Mouse (Mus musculus) midbrain, postnatal 0 days (tissue): ENCODE data around the gene Unc5cl. TPM values are rescaled to one million over a fixed set of nuclear protein-coding genes. Genes with fewer than 3 reads are reported as not detected.

Experiments used
- ATAC-seq: fragments of 200-750 bp; cut with Nextera tagmentation; 2 replicates; pipeline ENCODE4 v1.8.0; 2017; ENCODE audit warnings: moderate number of reproducible peaks, mild to moderate bottlenecking, moderate TSS enrichment, moderate library complexity; ENCODE audit not compliant: low FRiP score
- DNase-seq: peaks from one replicate; pipeline ENCODE4 v3.0.0-alpha.2; 2015; ENCODE audit warnings: low spot score
- H3K27ac ChIP-seq: fragments of 300-500 bp; sonication (generic); 2 replicates; pipeline ENCODE4 v1.5.1; 2014; ENCODE audit warnings: low read depth, mild to moderate bottlenecking, low read length, mixed read lengths
- H3K27me3 ChIP-seq: fragments of 300-500 bp; sonication (generic); 2 replicates; pipeline ENCODE4 v1.6.1; 2014; ENCODE audit warnings: low read length, control low read depth, mixed read lengths; ENCODE audit not compliant: insufficient read depth
- H3K36me3 ChIP-seq: fragments of 300-500 bp; sonication (generic); 2 replicates; pipeline ENCODE4 v1.6.1; 2014; ENCODE audit warnings: low read length, control low read depth, mixed read lengths; ENCODE audit not compliant: insufficient read depth
- H3K4me1 ChIP-seq: fragments of 300-500 bp; sonication (generic); 2 replicates; pipeline ENCODE4 v1.6.1; 2014; ENCODE audit warnings: mild to moderate bottlenecking, control low read depth, antibody characterized with exemption, low read length, mixed read lengths; ENCODE audit not compliant: insufficient read depth
- H3K4me2 ChIP-seq: fragments of 300-500 bp; sonication (generic); 2 replicates; pipeline ENCODE4 v1.6.1; 2014; ENCODE audit warnings: low read depth, mild to moderate bottlenecking, low read length, mixed read lengths; ENCODE audit not compliant: poor library complexity, severe bottlenecking
- H3K4me3 ChIP-seq: fragments of 300-500 bp; sonication (generic); 2 replicates; pipeline ENCODE4 v1.5.1; 2014; ENCODE audit warnings: low read depth, mild to moderate bottlenecking, low read length, moderate library complexity
- H3K9ac ChIP-seq: fragments of 300-500 bp; sonication (generic); replicated peaks from 2 replicates; pipeline ENCODE4 v1.6.1; 2014; ENCODE audit warnings: mild to moderate bottlenecking, low read length, moderate library complexity, mixed read lengths; ENCODE audit not compliant: poor library complexity, severe bottlenecking
- H3K9me3 ChIP-seq: fragments of 300-500 bp; sonication (generic); 2 replicates; pipeline ENCODE4 v1.6.1; 2016; ENCODE audit warnings: low read length, control low read depth
- CTCF ChIP-seq: IDR thresholded peaks from 2 replicates; pipeline ENCODE4 v1.5.1; 2016; ENCODE audit warnings: antibody characterized with exemption, mild to moderate bottlenecking
- WGBS: fragments of 180-500 bp; shearing (Covaris S2); extraction: QIAGEN DNeasy Blood & Tissue Kit; methylation state at CpG from one replicate; pipeline ENCODE4 v1.1.7; 2014; 5-methylcytosine and 5-hydroxymethylcytosine counted together
- polyA plus RNA-seq: library from polyadenylated mRNA; unstranded; fragments of >200 nt; fragmentation: Nextera tagmentation; extraction: Ambion mirVana; gene quantifications from 2 replicates; pipeline ENCODE4 v1.2.1, GENCODE M21; 2015
- total RNA-seq: library from RNA; depleted of rRNA; stranded (reverse); fragments of >200 nt; gene quantifications from 2 replicates; pipeline ENCODE4 v1.2.3, GENCODE M21; 2014; rRNA removed

Gene Unc5cl
- total RNA-seq (0.19 and 0.49 TPM in 2 replicates), polyA plus RNA-seq (0.06 and 0.32 TPM in 2 replicates)

DNA sequence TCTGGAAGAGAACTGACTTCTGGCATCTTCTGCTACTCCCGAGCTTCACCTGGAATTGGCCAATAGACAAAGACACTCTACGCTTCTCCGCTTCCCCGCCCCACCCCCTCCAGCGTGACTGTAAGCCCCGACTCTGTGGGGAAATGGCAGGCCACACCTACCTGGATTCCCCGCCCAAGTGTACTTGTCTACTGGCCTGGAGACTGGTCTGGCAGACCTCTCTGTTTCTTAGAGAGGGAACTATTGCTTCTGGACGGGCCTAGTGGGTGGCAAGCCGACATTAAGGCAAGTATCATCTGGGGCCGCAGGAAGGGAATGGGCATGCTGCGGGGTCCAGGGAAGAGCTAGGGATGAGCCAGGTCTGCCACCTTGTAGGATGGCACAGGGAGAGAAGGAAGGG, at the start of gene Unc5cl:
Gene Unc5cl (plus strand): TSS at position 214 of the 400 bp plus-strand sequence.
- TF ChIP-seq CTCF = no peak
- Histone ChIP-seq H3K27me3 (no peaks in the 10 kb centered on the region), H3K9ac (no peak within 1 kb of the TSS), H3K4me2 (no peak within 1 kb of the TSS), H3K9me3 (no peaks in the 10 kb centered on the region), H3K4me1 (no peaks in the 10 kb centered on the region), H3K36me3 (no peaks in the 10 kb centered on the region), H3K27ac (no peak within 1 kb of the TSS), H3K4me3 (no peak within 1 kb of the TSS)
- no peak for DNase-seq
- 70% methylated on average over 11 of the region's 11 CpGs for WGBS
- ATAC-seq = no peak

- H3K27ac ChIP-seq = no peak overlapping the region
- DNase-seq = no peak
These were observed 47.5 kb upstream of the Unc5cl start for GRCm38 (mm10) chr17:48407154-48407553.

DNA sequence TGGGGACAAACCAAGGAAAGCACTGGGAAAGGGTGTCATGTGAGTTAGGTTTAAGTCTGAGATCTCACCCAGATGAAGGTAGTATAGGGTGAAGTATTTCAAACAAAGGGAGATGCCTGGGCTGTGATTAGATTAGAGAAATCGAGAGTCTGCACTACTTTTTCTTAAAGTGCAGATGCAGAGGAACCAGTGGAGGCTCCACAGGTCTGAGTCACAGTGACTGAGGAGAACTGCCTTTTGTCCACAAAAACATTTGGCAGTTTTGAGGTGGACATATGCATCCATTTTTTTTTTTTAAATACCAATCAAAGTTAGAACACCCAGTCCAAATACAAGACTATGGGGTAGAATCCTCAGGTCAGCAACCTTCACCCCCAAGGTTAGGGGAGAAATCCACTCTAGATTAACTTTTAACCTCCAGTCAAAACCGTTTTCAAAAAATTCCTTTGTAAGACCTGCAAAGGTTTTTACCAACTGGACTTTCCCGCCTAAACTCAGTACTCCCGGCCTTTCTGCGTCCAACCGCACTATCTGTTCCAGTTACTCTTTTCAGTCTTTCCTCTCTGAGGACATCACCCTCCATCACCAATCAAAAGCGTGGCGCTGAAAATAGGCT, 46.7 kb upstream of the Unc5cl start:
- DNase-seq = no peak
- no peaks in the 10 kb centered on the region for H3K27me3 ChIP-seq
- H3K36me3 ChIP-seq = no peaks in the 10 kb centered on the region
- H3K4me1 ChIP-seq = no peaks in the 10 kb centered on the region
- H3K27ac ChIP-seq = peak overlapping the region; percentile 99
- H3K9ac ChIP-seq = peak overlapping the region; percentile 96
- 9% methylated on average over 8 of the region's 8 CpGs for WGBS
- H3K9me3 ChIP-seq = no peaks in the 10 kb centered on the region
- H3K4me2 ChIP-seq = peak overlapping the region; percentile 78
- H3K4me3 ChIP-seq = peak overlapping the region; percentile 83
- no peak for ATAC-seq
- TF ChIP-seq CTCF = no peak

More at GRCm38 (mm10) chr17:48407154-48407553, 47.5 kb upstream of the Unc5cl start:
- WGBS = 88% methylated on average over 4 of the region's 4 CpGs
- no peak for TF ChIP-seq CTCF
- no peak overlapping the region for H3K4me3 ChIP-seq
- H3K9ac ChIP-seq = no peak overlapping the region
- no peaks in the 10 kb centered on the region for H3K27me3 ChIP-seq
- H3K36me3 ChIP-seq = no peaks in the 10 kb centered on the region
- H3K4me2 ChIP-seq = no peak overlapping the region
- no peak for ATAC-seq
- no peaks in the 10 kb centered on the region for H3K4me1 ChIP-seq
- H3K9me3 ChIP-seq = no peaks in the 10 kb centered on the region

DNA sequence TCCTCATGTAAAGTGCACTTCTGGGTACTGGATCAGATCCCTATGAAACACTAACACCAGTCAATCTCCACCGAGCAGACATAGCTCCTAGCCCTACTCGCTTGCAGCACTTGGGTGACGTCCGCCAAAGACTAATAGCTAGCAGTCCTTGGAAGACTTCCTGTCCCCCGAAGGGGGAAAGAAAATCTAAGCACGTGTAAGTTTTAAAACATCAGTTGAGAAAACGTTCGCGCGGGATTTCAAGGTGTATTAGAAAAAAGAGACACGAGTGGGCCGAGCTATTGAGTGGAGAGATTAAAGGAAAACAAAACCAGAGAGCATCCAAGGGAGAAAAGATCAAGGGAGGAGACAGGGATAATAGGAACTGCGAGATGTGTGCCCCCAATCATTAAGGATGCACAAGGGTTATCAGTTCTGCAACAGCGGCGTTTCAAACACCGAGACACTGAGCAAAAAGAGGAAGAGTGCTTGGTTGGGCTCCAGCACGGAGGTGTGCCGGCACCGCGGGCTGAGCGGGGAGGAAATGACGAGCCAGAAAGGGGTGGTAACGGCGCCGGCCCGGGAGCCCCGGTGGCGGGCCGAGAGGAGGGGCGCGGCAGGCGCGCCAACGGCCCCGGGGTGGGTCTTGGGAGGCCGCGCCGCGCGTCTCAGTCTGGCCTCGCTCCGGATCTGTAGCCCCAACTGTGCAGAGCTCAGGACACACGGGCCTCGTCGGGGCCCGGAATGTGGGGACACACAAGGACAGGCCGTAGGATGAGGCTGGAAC, 46.0 kb upstream of the Unc5cl start:
- Histone ChIP-seq H3K4me1 (no peaks in the 10 kb centered on the region), H3K36me3 (no peaks in the 10 kb centered on the region), H3K4me3 (peak overlapping the region; percentile 83), H3K9ac (peak overlapping the region; percentile 96), H3K27ac (peak overlapping the region; percentile 99), H3K4me2 (peak overlapping the region; percentile 78), H3K9me3 (no peaks in the 10 kb centered on the region), H3K27me3 (no peaks in the 10 kb centered on the region)
- ATAC-seq (peak; percentile 17), DNase-seq (peak; percentile 72)
- no peak for TF ChIP-seq CTCF
- WGBS = 2% methylated on average over 29 of the region's 47 CpGs

- H3K4me3 ChIP-seq = peak within 1 kb of the TSS; percentile 83
- ATAC-seq = peak; percentile 97
- peak within 1 kb of the TSS; percentile 96 for H3K9ac ChIP-seq
- H3K36me3 ChIP-seq = no peaks in the 10 kb centered on the region
- TF ChIP-seq CTCF = peak; percentile 46
- peak within 1 kb of the TSS; percentile 78 for H3K4me2 ChIP-seq
- H3K27ac ChIP-seq = peak within 1 kb of the TSS; percentile 99
- no peaks in the 10 kb centered on the region for H3K27me3 ChIP-seq
- H3K9me3 ChIP-seq = no peaks in the 10 kb centered on the region
- peak; percentile 100 for DNase-seq
- H3K4me1 ChIP-seq = no peaks in the 10 kb centered on the region
- under 1% methylated on average over 82 of the region's 84 CpGs for WGBS
These were observed 45.1 kb upstream of the Unc5cl start, which contains the start of the genes Nfya and Oard1 for GRCm38 (mm10) chr17:48409380-48410298. TSS of gene Nfya (minus strand) at chr17:48409906. TSS of gene Oard1 (plus strand) at chr17:48410014.
